Mouse (Mus musculus) lung, postnatal 10 days (tissue): Measurements from ENCODE around the gene Phf20.

ENCODE experiments used
- DNase-seq: peaks from one replicate; pipeline ENCODE4 v3.0.0; 2021

Phf20 gene

DNA sequence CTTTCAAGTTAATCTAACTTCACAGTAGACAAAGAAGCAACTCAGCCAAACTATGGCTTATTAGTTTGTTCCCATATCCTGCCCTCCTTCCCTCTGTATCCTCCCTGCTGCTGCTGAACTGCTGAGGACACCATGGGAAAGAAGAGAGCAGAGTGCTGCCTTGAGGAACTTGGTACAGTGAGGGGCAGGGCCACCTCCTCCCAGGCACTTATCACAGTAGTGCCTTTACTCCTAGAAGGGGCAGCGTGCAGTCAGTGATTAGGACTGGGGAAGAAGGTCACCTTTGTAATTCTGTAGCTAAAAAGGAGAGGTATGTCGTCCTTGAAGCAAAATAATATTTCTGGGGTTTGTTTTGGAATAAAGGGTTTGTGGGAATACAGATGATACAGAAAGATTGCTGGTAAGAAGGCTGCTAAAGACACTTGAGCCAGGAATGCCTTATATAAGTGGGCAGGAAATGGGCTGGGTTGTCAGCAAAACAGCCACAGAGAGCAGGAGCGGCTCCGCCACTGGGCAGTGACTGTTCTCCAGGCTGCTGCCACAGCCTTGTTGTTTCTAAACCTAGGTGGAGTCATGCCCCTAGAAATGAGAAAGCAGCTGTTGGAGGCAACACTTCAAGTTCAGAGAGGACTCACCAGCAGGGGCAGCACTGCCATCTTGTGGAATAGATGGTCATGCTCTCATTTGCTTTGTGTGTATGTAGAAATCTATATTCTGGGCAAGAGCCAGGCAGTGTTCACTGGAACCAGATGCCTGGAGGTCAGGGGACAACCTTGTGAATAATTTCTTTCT is 82.2 kb downstream of the Phf20 start:
- peak; percentile 94 for DNase-seq

DNA sequence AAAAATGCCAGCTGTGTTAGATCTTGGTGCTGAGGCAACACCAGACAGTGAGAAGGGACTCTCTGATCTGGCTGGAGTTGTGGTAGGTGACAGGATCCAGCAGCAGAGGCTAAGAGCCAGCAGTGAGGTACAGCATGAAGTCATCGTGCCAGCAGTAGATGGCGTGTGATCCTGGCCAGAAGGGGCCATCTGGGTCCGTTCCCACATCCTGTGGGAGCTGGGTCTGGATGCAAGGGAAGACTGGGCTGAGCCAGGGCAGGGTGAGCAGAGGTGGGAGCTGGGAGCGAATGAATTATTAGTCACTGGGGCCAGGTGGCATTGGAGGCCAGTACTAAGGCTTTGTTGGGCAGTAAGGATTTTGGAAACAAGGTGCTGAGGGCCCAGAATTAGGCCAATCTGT is 85.0 kb downstream of the Phf20 start:
- no peak for DNase-seq

DNA sequence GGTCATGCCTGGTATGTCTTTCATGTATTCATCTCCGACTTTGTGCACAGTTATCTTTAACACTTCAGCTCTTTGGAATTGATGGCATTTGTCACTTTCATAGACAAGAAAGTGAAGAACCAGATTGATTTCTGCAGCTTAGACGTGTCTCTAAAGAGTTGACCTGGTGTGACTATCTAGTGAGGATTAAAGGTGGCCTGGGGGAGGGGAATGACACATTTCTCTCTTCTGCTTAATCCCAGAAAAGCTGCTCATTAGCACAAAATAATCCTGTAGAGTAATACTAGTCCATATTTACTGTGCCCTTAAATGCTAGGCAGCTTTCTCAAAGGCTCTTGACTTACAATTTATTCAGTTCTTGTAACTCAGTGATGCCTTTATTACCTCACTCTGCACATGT is 88.9 kb downstream of the Phf20 start:
- no peak for DNase-seq

DNA sequence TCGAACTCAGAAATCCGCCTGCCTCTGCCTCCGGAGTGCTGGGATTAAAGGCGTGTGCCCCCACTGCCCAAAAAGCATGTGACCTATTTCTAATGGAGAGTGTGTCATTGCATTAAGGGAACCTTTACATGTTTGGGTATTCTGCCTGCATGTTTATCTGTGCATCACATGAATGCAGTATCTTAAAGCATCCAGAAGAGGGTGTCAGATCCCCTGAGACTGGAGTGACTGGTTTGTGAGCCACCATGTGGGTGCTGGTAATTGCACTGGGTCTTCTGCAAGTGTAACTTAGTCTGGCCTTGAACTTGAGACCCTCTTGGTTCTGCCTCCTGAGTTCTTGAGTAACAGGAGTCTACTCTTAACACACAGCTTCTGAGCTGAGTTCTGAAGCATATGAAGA is 90.5 kb downstream of the Phf20 start:
- no peak for DNase-seq

DNA sequence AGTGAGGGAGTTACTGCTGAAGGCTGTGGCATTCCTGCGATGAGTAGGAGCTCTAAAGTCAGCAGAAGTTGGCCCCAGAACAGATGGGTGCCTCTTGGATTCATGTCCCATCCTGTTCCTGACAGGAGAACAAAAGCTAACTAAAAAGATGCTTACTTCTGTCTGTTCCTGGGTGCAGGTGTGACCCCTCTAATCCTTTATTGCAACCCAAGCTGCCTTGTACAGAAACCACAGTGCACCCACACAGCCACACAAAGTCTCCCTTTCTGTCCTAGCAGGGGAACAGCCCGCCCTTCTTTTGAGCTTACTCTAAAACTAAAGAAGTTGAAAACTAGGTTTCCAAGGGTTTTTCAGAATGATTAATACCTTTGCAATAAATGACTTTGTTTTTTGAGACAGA is 92.0 kb downstream of the Phf20 start:
- no peak for DNase-seq

DNA sequence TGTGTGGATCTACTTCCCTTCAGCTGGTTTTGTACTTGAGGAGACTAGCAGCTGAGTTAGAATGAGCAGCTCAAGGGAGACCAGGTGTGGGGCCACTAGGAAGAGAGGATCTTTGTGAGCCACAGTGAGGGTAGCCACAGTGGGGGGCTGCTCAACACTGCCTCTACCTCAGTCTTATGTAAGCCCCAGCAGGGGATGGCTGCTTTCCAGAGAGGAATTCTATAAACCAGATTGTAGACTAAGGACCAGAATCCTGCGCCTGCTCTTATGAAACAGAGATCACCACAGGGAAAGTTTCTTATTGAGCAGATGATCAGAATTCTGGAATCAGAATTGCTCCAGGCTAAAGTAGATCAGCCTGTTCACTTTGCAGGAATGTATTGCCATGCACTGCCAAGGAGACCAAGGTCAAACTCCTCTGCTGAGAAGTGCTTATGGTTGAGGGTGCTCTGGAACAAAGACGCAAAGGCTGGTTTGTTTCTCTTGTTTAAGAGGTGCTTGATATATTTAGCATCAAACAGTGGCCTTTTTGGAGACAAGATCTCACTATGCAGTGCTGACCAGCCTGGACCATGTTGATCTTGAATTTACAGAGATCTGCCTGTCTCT is 93.4 kb downstream of the Phf20 start:
- no peak for DNase-seq

DNA sequence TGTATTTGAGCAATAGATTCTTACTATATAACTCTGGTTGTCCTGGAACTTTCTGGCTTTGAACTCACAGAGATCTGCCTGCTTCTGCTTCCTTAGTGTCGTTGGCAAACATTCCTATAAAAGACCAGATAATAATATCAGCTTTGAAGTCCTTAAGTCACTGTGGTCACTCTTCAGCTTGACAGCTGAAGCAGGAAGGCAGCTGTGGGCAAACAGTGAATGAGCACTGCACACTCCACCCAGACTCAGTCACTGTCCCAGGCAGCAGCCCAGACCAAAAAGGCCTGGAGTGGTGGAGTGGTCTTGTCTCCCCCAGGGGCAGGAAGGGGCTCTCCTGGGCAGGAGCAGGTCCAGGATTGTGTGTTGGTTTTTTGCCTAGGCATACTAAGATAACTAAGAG is 95.7 kb downstream of the Phf20 start:
- no peak for DNase-seq

DNA sequence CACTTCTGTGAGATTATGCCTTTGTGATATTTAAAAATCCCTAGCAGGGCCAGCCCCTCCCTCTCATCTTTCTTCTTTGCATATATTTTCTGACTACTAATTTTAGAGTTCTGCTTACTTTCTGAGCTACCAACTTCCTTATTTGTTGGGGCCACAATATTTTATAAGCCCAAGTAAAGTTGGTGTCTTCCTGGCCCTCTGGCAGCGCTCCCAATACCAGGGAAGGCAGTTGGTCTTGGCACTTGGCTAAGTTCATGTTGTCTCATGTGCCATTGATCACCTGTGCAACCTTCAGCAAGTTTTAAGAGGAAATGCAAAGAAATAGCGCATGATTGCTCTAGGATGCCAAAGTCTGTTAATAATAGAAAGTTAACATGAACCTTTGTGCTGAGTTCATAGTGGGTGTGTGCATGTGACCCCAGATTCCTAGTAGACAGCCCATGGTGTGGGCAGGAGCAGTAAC is 99.4 kb downstream of the Phf20 start:
- DNase-seq: no peak

DNA sequence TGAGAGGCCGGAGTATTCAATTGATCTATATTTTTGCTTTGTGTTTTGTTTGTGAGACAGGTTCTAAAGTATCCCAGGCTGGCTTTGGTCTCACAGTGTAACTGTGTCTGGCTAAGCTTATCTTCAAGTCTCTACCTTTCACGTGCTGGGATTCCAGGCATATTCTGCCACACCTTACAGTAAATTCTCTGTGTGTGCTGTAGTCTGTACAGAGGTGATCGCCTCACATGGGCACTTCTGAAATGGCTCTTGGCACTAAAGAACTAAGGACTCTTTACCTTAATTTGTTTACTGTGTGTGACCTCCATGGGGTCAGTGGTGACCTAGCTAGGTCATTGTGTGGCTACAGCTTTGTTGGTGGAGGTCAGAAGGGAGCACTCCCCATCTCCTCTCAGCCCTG is 99.9 kb downstream of the Phf20 start:
- DNase-seq: no peak

DNA sequence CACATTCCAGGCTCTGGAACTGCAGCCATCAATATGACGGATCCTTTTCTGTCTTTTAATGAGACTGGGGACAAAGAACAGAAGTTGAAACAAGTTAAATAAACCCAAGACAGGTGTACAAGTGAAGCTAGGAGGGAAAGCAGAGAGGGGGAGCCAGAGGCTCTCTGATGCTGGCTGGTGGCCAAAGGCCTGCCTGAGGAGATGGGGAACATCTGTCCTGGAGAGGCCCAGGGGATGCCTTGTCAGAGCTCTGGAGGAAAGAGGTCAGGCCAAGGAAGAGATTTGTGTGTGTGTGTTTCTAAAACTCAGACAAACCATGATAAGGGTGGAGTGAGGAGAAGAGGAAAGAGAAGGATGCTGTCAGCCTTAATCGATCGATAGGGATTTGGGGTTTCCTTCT is 101.4 kb downstream of the Phf20 start:
- peak; percentile 48 for DNase-seq

DNA sequence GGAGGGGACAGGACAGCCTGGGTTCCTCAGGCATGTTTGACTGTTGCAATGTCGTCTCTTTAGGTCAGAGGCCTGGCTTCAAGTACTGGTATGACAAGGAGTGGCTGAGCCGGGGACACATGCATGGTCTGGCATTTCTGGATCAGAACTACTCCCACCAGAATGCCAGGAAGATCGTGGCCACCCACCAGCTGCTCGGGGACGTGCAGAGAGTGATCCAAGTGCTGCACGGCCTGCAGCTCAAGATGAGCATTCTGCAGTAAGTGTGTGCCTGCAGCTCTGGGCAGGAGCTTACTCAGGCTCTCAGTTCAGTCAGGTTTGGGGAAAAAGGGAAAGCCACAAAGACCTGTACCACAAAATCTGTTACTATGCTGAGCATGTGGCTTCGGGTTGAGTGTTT is 102.2 kb downstream of the Phf20 start:
- no peak for DNase-seq

DNA sequence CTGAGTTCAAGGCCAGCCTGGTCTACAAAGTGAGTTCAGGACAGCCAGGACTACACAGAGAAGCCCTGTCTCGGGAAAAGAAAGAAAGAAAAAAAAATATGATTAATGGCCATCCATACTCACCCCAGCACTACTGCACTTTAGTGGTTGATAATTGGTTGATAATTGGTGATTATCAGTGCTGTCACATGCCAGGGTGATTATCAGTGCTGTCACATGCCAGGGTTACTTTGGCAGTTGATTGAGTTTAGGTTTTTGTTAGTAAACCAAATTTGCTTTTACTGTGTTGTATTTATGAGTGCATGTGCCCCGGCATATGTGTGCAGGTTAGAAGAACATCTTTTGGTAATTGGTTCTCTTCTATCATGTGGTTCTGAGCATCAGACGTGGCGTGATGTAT is 105.8 kb downstream of the Phf20 start:
- no peak for DNase-seq

DNA sequence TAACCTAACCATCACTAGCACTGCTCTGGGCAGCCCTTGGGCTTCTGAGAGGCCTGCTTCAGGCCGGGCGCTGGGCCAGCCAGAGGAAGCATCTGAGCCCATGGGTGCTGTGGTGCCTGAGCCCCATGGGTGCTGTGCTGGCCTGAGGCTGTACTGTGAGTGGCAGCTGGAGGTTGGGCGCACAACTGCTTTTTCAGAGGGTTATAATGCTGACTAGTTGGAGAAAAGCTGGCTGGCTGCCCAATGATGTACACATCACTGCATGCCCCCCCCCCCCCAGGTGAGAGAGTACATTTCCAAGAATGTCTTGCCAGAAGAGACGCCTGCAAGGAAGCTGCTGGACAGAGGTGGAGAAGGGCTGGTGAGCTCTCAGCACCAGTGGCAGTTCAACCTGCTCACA is 108.1 kb downstream of the Phf20 start:
- DNase-seq: no peak

DNA sequence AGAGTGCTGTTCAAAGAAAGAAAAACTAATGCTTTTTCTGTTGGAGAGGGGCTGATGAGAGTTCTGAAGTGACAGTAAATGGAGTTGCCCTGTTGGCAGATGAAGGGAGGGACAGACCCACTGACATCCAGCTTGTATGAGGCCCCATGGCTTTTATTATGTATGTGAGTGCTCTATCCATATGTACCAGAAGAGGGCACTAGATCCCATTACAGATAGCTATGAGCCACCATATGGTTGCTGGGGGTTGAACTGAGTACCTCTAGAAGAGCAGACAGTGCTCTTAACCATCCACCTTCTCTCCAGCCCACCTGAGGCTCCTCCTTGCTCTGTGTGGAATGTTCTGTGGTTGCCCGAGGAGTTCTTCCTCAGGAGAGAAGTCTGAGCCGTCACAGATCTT is 109.6 kb downstream of the Phf20 start:
- peak; percentile 26 for DNase-seq

DNA sequence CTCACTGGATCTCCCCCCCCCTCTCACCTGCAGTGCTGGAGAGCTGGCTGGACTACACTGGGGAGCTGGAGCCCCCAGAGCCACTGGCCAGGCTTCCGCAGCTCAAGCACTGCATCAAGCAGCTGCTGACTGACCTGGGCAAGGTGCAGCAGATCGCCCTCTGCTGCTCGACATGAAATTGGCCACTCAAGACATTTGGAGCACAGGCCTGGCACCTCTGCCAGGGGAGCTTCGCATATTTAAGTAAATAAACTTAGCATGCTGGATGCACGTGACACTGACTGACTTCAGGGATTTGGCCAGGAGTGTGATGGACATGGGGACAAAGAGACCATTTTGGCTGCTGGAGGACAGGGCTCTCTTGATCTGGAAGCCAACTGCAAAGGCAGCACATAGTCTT is 111.0 kb downstream of the Phf20 start:
- peak; percentile 29 for DNase-seq

DNA sequence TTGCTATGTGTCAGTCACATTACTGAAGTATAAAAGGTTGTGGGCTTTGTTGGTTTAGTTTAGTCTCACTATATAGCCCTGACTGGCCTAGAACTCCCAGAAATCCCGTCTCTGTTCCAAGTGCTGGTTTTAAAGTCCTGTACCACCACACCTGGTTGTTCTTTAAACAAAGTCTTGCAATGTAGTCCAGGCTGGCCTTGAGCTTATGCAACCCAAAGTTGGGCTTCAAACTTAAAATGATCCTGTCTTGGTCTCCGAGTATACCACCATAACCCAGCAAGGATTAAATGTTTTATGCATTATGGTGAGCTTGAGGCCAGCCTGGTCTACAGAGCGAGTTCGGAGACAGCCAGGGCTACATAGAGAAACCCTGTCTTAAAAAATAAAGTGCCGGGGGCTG is 113.7 kb downstream of the Phf20 start:
- no peak for DNase-seq

DNA sequence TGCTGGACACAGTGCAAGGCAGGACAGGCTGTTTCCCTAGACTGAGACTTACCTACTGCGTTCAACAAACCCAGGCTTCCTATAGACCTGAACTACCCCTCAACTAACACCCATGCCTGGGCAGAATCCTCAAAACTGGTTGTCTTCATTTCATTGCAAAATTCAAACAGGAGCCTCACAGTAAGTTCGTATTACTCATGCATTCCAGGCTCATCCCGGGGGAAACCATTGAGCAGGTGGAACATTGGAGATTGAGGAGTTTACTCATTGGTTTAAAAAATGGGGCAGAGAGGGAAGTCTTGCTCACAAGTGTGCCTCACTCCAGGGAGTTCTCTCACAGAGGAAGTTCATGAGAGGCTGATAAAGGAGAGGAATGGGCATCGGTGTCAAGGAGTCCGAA is 114.2 kb downstream of the Phf20 start:
- DNase-seq: no peak

DNA sequence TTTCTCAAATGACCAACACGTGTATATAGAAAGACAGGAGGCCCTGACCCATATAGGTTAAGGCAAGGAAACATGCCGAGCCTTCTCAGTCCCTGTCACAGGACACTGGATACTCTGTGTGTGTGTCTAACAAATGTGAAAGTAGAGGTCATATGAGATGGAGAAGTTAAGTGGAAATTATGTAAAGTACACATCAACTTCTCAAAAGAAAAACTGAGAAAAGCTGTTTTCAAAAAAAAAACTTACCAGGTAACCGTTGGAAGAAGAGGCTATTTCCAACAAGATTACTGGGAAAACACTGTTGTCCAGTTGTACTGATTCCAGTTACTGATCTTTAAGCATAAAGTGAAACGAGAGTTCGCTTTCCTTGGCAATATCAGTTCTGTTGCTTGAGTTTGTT is 114.7 kb downstream of the Phf20 start:
- no peak for DNase-seq

DNA sequence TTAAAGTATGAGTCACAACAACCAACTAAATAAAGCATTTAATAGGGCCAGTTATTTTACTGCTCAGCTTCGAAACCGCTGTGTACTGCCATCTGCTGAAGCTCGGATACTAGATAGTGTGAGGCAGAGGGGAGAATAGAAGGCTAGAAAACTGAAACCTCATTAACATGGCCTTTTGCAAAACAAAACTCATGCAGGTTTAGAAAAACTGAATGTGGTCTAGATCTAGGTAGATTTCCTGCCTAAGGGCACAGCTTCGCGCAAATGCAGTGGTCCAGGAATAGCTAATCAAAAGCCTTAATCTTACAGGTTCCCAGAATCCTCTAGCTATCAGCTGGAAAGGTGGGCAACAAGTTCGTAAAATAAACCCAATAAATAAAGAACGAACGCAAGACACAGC is 115.2 kb downstream of the Phf20 start:
- DNase-seq: no peak

DNA sequence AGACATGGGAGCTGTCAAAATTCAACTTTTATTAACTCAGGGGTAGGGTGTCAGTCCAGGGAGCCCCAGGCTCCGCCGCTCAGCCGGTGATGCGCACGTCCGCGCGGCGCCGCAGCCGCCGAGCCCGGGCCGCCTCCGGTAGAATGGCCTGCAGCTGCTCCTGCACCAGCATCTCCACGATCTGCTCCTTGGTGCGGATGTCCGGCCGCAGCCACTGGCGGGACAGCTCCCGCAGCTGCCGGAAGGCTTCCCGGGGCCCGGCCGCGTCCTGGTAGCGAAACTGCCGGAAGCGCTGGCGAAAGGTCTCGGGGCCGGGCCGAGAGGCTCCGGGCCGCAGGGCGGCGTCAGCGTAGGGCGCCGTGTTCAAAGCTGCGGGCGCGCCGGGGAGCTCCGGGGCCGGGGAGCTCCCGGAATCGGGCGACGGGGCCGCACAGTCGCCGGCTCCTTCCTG is 115.6 kb downstream of the Phf20 start:
- DNase-seq: peak; percentile 74

DNA sequence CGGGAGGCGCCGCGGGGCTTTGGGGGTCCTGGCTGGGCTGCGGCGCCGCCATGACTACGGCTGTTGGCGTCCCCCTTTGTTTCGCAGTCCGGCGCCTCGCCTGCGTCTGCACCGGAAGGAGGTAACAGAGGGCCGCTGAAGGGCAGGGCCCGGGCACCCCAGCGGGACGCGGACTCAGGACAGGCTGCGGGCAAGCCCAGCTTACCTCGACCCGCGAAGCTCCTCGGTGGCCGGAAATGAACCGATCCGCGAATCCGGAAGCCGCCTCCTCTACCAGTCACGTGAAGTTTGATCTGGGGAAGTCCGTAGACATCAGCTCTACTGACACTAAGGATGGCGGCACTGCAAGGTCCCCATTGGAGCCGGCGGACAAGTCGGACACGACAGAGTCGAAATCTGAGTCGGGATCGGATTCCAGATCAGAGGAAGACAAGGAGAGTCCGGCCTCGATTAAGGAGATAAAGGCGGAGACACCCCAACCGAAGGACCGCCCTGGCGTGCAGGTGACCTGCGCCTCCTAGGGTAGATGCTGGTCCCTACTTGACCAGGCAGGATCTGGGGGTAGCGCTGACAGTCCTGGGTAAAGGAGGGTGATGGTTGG is 116.1 kb downstream of the Phf20 start, which contains the start of the genes Cnbd2 and Scand1:
Cnbd2 (plus strand) TSS at position 3 of the 601 bp plus-strand sequence.
Scand1 (minus strand) TSS at position 408 of the 601 bp plus-strand sequence.
- peak; percentile 89 for DNase-seq

DNA sequence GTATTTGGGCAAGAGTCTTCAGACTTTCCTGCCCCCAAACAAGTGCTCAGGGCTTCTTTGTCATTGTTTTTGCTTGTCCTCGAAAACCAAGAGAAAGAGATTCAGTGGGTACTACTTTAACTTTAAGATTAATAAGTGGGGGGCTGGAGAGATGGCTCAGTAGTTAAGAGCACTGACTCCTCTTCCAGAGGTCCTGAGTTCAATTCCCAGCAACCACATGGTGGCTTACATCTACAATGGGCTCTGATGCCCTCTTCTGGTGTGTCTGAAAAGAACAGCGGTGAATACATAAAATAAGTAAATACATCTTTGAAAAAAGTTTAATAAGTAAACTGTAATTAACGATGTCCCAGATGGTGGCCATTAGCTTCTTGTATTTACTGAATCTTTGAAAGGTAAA is 116.9 kb downstream of the Phf20 start:
- DNase-seq: no peak

DNA sequence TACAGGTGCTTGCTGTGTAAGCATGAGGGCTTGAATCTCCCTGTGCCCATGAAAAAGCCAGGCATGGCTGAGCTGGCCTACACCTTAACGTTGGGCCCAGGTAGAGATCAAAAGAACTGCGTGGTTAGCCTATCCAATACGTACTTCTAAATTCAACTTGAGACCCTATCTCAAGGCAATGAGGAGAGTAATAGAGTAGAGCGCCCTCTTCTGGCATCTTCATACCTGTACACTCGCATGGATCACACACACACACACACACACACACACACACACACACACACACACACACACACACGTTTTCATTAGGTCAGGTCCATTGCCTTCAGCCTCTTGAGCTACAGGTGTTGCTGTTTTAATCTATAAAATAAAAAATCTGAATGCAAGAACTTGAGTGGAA is 118.5 kb downstream of the Phf20 start:
- DNase-seq: no peak

DNA sequence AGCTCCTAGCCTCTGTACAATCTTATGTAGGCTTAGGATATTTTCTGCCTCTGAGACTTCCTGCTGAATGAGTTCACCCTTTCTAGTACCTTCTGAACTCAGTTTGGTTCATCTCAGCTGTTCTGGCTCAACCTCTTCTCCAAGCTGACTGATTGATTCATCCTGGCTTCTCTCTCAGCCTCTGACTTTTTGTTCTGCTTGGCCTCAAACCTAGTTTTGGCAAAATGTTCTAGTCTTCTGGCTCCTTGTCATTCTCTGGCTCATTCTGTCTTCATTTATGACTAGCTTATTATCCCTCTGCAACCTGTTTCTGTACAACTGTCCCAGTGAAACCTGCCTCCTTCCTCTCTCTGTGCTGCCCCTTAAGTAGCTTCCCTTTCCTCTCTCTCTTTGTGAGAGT is 122.2 kb downstream of the Phf20 start:
- no peak for DNase-seq
